Mouse (Mus musculus): ENCODE data around the gene Spg11.

DNA sequence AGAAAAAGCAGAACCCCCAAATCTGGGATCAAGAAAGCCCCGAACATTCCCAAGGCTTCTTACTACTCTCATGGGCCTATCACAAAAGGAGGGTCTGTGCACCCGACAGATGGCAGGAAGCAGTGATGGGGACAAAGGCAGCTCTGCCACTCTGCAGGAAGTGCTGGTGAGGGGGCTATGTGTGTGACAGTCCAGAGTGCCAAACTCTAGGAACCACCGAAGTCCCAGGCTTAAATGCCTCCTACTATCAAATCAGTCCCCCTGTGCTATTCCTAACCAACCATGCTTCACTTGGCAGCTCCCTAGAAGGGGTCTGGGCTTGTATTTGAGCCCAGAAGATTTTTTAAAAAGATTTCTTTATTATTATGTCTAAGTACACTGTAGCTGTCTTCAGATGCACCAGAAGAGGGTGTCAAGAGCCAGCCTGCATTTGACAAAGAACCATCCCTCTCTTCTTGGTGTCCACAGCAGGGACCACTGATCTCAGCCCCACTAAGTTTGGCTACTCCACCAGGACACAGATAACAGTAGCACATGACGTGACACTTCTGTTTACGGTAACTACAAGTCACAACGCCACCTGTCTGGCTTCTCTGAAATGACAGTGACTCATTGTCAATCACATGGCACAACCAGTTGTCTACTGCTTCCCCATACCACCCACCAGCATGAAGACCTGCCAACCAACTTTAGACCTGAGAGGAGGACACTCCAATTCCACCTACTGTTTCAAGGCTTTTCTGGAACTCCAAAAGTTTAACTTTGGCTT, 48.9 kb downstream of the Spg11 start:
- no peak for TF ChIP-seq POLR2A (IDR thresholded peaks at IDR 0.05; ENCODE audit: control insufficient read depth, extremely low read depth, insufficient read depth, low read length, poor library complexity)
- TF ChIP-seq CTCF (IDR thresholded peaks at IDR 0.05; ENCODE audit: borderline replicate concordance, control insufficient read depth, extremely low read depth, insufficient read depth, low read length, poor library complexity): no peak

All from thymus, adult 2 months (tissue).